Mouse (Mus musculus): ENCODE data around the gene Tnpo2.

Gene Tnpo2

GRCm38 (mm10) chr8:85036718-85037365, at the start of gene Tnpo2:
Gene Tnpo2, plus strand, starts transcription at chr8:85036915.
- peak; percentile 99 for DNase-seq

- DNase-seq = no peak
These were observed 49.3 kb upstream of the Tnpo2 start for GRCm38 (mm10) chr8:84987388-84987787.

DNA sequence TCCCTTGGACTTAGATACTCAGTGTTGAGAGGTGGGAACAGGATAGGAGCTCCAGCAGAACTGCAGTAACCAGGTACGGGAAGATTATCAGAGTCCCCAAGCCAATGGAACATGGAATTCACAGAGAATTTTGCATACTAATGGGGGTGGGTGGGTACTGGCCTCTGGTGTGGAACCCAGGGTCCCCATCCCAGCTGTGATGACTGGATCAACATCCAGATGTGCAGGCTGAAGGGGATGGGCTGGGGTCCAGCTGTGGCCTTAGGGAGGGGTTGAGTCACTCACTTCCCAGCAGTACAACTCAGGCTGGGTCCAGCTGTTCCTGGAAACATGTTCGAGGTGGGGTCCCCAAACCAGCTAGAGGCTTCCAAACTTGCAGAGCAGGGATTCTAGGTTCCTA, 48.8 kb upstream of the Tnpo2 start:
- peak; percentile 98 for DNase-seq

GRCm38 (mm10) chr8:84989311-84989731, 47.4 kb upstream of the Tnpo2 start:
- DNase-seq = peak; percentile 98

DNA sequence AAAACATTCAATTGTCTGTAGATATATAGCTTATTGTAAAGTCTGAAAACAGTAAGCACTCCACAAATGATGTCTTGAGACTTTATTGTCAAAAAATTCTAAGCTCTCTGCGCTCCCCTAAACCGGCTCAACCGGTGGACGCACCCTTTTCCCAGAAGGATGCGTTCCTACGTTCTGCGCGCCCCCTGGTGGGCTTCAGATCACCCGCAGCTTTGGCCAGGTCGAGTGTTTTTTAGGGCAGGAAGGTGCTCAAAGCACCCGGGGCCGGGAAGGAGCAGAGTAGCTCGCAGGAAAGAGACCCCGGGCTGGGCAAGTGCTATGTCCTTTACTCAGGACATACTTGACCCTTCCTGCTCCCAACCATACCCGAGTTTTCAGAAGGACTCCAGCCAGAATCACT, 46.9 kb upstream of the Tnpo2 start:
- DNase-seq = peak; percentile 99

DNA sequence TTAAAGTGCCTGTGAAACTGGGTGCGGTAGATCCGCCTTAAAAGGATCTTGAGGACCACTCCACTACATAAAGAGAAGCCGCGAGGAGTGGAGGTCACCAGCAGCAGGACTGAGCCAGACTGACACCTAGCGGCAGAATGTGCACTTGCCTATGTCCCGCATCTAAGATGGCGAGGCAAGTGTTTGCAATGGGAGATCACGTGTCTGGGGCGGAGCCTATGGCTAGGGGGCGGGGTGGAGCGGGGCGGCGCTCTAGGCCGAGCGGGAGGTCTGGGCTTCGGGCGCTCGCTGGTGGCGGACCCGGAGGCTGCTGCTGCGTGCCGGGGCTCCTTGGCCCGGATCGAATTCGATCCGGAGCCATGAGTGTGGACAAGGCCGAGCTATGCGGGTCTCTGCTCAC, 46.4 kb upstream of the Tnpo2 start, which contains the start of gene Hook2:
Gene Hook2, plus strand, starts transcription at position 255 of the 400 bp plus-strand sequence.
- DNase-seq = peak; percentile 100

- DNase-seq = no peak
These were observed 45.9 kb upstream of the Tnpo2 start for GRCm38 (mm10) chr8:84990836-84991235.

DNA sequence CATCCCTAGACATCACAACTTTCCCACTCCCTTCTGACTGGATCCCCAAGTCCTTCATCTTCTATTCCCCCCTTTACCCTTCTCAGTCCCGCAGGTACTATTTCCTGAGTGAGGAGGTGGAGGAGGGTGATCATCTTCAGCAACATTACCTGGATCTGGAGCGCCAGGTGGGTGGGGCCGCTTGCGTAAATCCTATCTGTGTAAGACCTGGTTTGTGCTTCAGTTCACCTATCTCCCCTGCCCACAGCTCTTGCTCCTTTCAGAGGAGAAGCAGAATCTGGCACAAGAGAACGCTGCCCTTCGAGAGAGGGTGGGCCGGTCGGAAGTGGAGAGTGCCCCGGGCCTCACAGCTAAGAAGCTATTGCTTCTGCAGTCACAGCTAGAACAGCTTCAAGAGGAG, 42.3 kb upstream of the Tnpo2 start:
- peak; percentile 82 for DNase-seq

DNA sequence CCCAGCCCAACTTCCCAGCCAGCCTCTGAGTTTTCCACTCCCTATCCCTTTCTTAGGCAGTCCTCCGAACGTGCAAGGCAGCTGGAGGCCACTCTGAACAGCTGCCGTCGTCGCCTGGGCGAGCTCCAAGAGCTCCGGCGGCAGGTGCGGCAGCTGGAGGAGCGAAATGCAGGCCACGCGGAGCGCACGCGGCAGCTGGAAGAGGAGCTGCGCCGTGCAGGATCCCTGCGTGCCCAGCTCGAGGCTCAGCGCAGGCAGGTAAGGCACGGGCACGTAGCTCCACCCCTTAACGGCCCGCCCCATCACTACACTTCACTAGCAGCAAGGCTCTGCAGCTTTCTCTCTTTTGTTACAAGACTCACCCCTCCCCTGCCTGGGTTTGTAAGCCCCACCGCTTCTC, 41.0 kb upstream of the Tnpo2 start:
- DNase-seq = peak; percentile 80

DNA sequence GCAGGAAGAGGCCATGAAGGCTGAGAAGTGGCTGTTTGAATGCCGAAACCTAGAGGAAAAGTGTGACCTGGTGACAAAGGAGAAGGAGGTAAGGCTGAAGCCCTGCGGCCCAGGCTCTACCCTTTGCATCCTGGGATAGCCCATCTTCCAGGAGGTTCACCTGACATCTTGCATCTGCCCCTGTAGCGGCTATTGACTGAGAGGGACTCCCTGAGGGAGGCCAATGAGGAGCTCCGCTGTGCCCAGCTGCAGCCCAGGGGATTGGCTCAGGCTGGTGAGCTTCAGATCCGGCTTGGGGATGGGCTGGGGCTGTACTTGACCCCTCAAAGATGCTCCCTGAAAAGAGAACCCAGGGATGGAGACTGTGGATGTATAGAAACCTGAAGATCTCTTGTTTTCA, 39.7 kb upstream of the Tnpo2 start:
- DNase-seq = peak; percentile 86

DNA sequence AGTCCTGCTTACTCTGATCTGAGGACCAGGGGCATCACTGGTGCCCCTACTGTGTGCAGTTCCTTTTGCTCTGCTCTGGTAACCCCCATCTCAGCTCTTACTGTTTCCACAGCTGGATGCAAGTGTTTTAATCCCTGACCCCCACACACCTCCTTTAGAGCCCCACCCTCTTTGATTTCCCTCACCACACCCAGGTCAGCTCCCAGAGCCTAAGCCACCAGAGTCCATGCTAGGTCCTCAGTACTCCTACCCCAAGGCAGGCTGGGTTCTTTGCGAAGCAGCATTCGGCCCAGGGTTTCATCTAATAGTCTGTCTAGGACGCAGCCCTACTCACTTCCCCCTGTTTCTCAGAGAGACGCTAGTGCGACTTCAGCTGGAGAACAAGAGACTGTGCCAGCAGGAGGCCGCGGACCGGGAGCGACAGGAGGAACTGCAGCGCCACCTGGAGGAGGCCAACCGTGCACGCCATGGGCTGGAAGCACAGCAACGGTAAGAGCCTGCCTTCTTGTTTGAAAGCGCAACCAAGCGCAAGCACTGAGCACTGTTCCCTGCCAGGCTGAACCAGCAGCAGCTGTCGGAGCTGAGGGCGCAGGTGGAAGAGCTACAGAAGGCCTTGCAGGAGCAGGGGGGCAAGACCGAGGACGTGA, 38.9 kb upstream of the Tnpo2 start:
- DNase-seq = peak; percentile 98

DNA sequence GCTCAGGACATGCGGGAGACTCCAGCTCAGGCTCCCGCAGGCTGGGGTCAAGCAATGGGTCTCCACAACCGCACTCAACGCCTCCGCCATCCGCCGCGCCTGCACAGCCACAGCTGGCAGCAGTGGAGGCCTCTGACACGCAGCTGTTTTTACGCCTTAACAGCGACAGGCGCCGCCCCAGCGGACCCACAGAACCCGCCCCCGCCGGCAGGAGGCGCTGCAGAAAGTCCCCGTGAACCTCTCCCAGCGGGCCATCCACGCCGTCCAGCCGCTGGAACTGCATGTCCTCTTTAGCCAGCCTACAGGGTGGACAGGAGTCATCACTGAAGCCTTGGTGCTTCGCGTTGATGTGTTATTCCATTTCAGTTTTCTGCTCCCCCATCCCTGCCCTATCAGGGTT, 29.0 kb upstream of the Tnpo2 start:
- DNase-seq = no peak

DNA sequence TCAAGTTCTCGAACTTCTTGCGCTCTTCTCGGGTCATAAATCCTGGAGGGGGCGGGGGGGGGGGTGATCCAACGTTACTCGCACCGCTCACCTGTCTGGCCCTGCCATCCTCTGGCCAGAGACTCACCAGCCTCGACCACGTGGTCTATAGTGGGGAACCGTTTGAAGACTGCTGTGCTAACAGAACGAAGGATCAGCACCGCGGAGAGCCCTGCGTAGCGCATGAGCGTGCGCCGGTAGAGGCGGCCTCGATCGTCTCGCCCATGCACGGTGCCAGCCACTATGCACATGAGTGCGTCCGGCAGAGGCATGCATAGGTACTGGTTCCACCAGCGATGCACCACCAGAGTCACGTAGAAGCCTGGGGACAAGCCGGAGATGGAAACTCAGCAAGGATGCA, 25.5 kb upstream of the Tnpo2 start:
- DNase-seq = no peak

DNA sequence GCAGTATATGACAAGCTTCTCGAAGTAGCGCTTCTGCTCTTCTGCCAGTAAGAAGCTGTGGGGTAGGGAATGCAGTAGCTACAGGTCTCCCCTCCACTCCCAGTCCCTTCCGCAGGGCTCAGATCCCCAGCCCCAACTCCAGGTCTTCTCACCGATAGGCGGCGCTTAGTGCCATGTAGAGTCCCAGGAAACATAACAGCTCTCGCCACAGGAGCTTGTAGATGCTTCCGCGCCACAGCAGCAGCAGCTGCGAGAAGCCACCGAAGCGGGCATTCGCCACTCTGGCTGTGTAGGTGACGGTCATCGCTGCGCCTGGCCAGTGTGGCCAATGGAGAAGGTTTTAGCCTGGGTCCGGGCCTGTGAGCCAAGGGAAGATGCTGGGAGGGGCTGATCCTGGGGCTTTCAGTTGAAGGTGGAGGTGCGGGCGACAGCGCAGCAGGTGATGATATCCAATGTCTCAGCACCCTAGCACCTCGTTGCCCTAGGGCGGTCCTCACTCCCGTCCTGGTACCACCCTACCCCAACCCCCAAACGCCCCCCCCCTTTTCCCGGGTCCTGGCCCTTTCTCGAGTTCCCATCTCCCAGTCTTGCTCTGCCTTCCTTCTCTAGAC, 23.4 kb upstream of the Tnpo2 start:
- peak; percentile 94 for DNase-seq

DNA sequence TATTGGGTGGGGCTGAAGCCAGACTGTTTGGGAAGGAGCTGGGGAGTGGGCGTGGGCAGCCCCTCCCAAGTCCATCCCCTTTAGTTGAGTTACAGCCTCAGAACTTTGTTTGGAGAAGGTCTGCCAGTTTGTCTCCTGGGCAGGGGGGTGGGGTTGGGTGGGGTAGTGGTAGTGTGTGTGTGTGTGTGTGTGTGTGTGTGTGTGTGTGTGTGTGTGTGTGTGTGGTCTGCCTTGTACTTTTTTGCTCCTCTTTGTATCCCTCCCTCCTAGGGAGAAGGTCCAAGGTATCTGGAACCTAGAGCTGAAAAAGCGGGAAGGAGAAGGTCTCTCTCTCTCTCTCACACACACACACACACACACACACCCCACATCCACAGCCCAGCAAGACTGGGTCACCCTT, 22.3 kb upstream of the Tnpo2 start, which contains the start of gene Best2:
Gene Best2, minus strand, starts transcription at position 101 of the 400 bp plus-strand sequence.
- DNase-seq = no peak

- DNase-seq = no peak
These were observed 20.0 kb upstream of the Tnpo2 start for GRCm38 (mm10) chr8:85016724-85017123.

- DNase-seq = no peak
These were observed 19.5 kb upstream of the Tnpo2 start for GRCm38 (mm10) chr8:85017209-85017608.

- DNase-seq = no peak
These were observed 15.1 kb upstream of the Tnpo2 start for GRCm38 (mm10) chr8:85021514-85022055.

GRCm38 (mm10) chr8:85023846-85024245, 12.9 kb upstream of the Tnpo2 start:
- DNase-seq = no peak

DNA sequence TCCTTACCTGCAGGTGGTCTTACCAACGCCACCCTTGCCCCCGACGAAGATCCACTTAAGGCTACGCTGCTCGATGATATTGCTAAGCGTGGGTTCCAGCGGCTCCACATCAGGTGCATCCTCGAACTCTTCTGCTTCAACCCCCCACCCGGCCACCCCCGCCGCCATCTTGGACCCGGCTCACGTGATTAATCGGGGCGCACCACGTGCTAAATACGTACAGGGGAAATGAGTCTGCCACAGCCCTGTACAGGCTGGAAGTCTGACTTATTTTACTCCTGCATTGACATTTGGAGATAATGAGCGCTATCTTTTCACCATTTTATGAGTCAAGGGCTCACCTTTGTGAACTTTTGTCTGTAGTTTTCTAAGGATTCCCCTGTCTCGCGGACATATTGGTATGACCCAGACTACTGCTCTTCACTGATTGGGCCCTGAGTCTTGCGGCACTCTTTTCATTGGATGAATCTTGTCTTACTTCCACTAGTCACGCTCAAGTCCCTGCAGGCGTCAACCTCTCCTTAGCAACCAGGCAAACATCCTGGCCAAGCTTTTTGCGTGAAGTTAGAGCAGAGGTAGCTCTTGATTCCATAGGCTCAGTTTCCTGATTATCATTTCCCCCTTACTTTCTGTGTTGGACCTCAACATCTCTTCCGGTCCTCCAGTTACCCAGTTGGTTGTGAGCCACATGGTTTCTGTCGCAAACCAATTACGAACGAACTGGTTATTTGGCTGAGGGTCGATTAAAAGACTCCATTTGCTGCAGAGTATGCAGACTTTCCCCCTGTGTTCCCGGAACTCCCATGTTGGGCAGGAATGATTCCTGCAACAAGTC, 11.4 kb upstream of the Tnpo2 start, which contains the start of gene Asna1:
Gene Asna1, minus strand, starts transcription at position 184 of the 835 bp plus-strand sequence.
- peak; percentile 99 for DNase-seq

GRCm38 (mm10) chr8:85026670-85027515, 9.8 kb upstream of the Tnpo2 start, which contains the start of gene Trir:
Gene Trir, plus strand, starts transcription at chr8:85026823.
- peak; percentile 100 for DNase-seq

- DNase-seq = no peak
These were observed 9.2 kb upstream of the Tnpo2 start for GRCm38 (mm10) chr8:85027516-85027855.
